Mouse (Mus musculus) retina, postnatal 1 day (tissue): ENCODE results near the gene Fgfr2.

Experiments
- DNase-seq: peaks from one replicate; pipeline ENCODE4 v3.0.0-alpha.2; 2012

Gene Fgfr2

GRCm38 (mm10) chr7:130576981-130577380 lies 2546.2 kb downstream of the Fgfr2 start:
- peak; percentile 17 for DNase-seq

- DNase-seq: peak; percentile 23
Observed at GRCm38 (mm10) chr7:130574211-130574991, 2548.7 kb downstream of the Fgfr2 start.

- DNase-seq: no peak
Observed at GRCm38 (mm10) chr7:130573746-130574145, 2549.4 kb downstream of the Fgfr2 start.

GRCm38 (mm10) chr7:130572821-130573220 lies 2550.3 kb downstream of the Fgfr2 start, which contains the start of gene Nsmce4a:
Gene Nsmce4a, minus strand, starts transcription at chr7:130573118.
- no peak for DNase-seq

GRCm38 (mm10) chr7:130570472-130570871 lies 2552.7 kb downstream of the Fgfr2 start:
- no peak for DNase-seq

GRCm38 (mm10) chr7:130568783-130569436 lies 2554.2 kb downstream of the Fgfr2 start:
- DNase-seq: no peak

GRCm38 (mm10) chr7:130564596-130564995 lies 2558.6 kb downstream of the Fgfr2 start:
- no peak for DNase-seq

GRCm38 (mm10) chr7:130563880-130564279 lies 2559.3 kb downstream of the Fgfr2 start:
- no peak for DNase-seq

GRCm38 (mm10) chr7:130563276-130563675 lies 2559.9 kb downstream of the Fgfr2 start:
- DNase-seq: no peak

- DNase-seq: no peak
Observed at GRCm38 (mm10) chr7:130560933-130561332, 2562.2 kb downstream of the Fgfr2 start.

GRCm38 (mm10) chr7:130558592-130558991 lies 2564.6 kb downstream of the Fgfr2 start:
- DNase-seq: no peak

GRCm38 (mm10) chr7:130555597-130555996 lies 2567.6 kb downstream of the Fgfr2 start:
- no peak for DNase-seq

GRCm38 (mm10) chr7:130553321-130553720 lies 2569.8 kb downstream of the Fgfr2 start:
- DNase-seq: peak; percentile 50

GRCm38 (mm10) chr7:130552780-130553179 lies 2570.4 kb downstream of the Fgfr2 start:
- DNase-seq: peak; percentile 66

- no peak for DNase-seq
Observed at GRCm38 (mm10) chr7:130547635-130548175, 2575.4 kb downstream of the Fgfr2 start.

- peak; percentile 95 for DNase-seq
Observed at GRCm38 (mm10) chr7:130546791-130547484, 2576.2 kb downstream of the Fgfr2 start.

GRCm38 (mm10) chr7:130546421-130546790 lies 2576.7 kb downstream of the Fgfr2 start:
- DNase-seq: no peak

GRCm38 (mm10) chr7:130545893-130546292 lies 2577.3 kb downstream of the Fgfr2 start:
- no peak for DNase-seq

GRCm38 (mm10) chr7:130545401-130545800 lies 2577.7 kb downstream of the Fgfr2 start:
- no peak for DNase-seq

GRCm38 (mm10) chr7:130543181-130543580 lies 2580.0 kb downstream of the Fgfr2 start:
- DNase-seq: no peak

GRCm38 (mm10) chr7:130540176-130540575 lies 2583.0 kb downstream of the Fgfr2 start:
- no peak for DNase-seq

GRCm38 (mm10) chr7:130537068-130537467 lies 2586.1 kb downstream of the Fgfr2 start:
- no peak for DNase-seq

GRCm38 (mm10) chr7:130535174-130535573 lies 2588.0 kb downstream of the Fgfr2 start:
- no peak for DNase-seq
